Mouse (Mus musculus): ENCODE results near the gene Lss.

DNA sequence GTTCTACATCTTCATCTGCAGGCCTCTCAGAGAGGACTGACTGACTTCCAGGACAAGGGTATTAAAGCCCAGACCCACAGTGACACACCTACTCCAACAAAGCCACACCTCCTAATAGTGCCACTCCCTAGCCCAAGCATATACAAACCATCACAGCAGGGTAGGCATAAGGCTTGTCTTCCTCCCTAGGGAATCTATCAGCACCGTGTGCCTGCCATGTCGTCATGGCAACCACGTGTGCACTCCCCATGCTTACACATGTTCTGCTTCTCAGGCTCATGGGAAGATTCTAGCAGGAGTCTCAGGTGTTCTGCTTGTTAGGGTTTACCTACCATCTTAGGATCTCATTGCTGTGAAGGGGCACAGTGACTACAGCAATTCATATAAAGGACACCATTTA lies 20.2 kb downstream of the Lss start:
- TF ChIP-seq CTCF (IDR thresholded peaks at IDR 0.05; ENCODE audit: extremely low read depth, insufficient read depth, low read length) (no peak), POLR2A (IDR thresholded peaks at IDR 0.05; ENCODE audit: extremely low read depth, insufficient read depth, low read length) (no peak)

Data from cortical plate, adult 2 months (tissue).